Mouse (Mus musculus) E14TG2a.4 (cell line): ENCODE measurements around the gene Sema5a.

Source experiments
- H3K27me3 ChIP-seq: 2 replicates; pipeline ENCODE4 v1.6.1; 2014; ENCODE audit warnings: low read length, control low read depth; ENCODE audit not compliant: insufficient read depth
- H3K36me3 ChIP-seq: 2 replicates; pipeline ENCODE4 v1.6.1; 2014; ENCODE audit warnings: low read length, control low read depth; ENCODE audit not compliant: insufficient read depth
- H3K4me1 ChIP-seq: replicated peaks from 2 replicates; pipeline ENCODE4 v1.6.1; 2014; ENCODE audit warnings: low read depth, low read length, control low read depth
- H3K4me3 ChIP-seq: replicated peaks from 2 replicates; pipeline ENCODE4 v1.5.1; 2014; ENCODE audit warnings: mild to moderate bottlenecking, low read length
- H3K9me3 ChIP-seq: 2 replicates; pipeline ENCODE4 v1.6.1; 2014; ENCODE audit warnings: low read length, control low read depth
- CTCF ChIP-seq: conservative IDR thresholded peaks from 2 replicates; pipeline ENCODE4 v1.5.1; 2014; ENCODE audit warnings: low read length
- NANOG ChIP-seq: IDR thresholded peaks from 2 replicates; pipeline ENCODE4 v1.6.1; 2014; ENCODE audit warnings: borderline replicate concordance, low read length, mixed read lengths
- POU5F1 ChIP-seq: IDR thresholded peaks from 2 replicates; pipeline ENCODE4 v1.6.1; 2014; ENCODE audit warnings: low read length, borderline replicate concordance

Sema5a gene

GRCm38 (mm10) chr15:32324105-32324504 is 79.5 kb downstream of the Sema5a start:
- TF ChIP-seq NANOG = no peak
- no peak for TF ChIP-seq CTCF
- no peak for TF ChIP-seq POU5F1
- Histone ChIP-seq H3K4me3 (no peak overlapping the region), H3K9me3 (peaks cover 8% of the 10 kb centered on the region; the same call in 1 of the 2 replicates), H3K27me3 (no peaks in the 10 kb centered on the region), H3K4me1 (no peaks in the 10 kb centered on the region), H3K36me3 (no peaks in the 10 kb centered on the region)

- no peaks in the 10 kb centered on the region for H3K4me1 ChIP-seq
- no peak overlapping the region for H3K4me3 ChIP-seq
- no peaks in the 10 kb centered on the region for H3K36me3 ChIP-seq
- TF ChIP-seq NANOG = no peak
- TF ChIP-seq POU5F1 = no peak
- TF ChIP-seq CTCF = no peak
- H3K9me3 ChIP-seq = no peaks in the 10 kb centered on the region
- no peaks in the 10 kb centered on the region for H3K27me3 ChIP-seq
Observed at GRCm38 (mm10) chr15:32328370-32329004, 83.9 kb downstream of the Sema5a start.

DNA sequence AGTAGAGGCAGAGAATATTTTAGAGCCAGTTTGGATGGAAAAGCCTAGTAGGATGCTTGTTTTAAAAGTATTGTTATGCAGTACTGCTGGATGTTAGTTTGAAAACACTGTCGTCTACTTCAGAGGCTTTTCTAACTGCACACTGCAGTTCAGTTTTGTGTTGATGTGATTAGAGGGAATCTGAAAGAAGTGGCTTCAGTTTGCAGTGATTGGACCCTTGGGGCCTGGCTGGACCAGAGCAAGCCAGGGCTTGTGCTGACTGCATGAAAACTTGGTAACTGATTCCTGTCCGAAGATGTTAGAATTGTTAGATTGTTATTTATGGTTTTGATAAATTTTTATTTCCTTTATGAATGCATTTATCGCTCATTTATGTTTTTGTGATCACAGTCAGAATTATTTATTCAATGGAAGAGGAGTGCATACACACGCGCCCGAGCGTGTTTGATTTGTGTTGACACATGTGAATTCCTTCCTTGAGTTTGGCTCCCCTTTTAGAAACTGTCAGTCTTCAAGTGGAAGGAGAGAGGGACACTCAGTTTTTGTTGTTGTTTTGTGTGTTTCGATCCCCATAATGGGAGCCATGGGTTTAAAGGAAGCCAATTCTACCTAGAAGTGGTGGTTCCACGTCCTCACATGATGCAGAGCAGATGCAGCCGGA is 85.2 kb downstream of the Sema5a start:
- Histone ChIP-seq H3K4me3 (no peak overlapping the region), H3K36me3 (no peaks in the 10 kb centered on the region), H3K27me3 (no peaks in the 10 kb centered on the region), H3K9me3 (no peaks in the 10 kb centered on the region), H3K4me1 (no peaks in the 10 kb centered on the region)
- TF ChIP-seq CTCF (no peak), POU5F1 (no peak), NANOG (no peak)

DNA sequence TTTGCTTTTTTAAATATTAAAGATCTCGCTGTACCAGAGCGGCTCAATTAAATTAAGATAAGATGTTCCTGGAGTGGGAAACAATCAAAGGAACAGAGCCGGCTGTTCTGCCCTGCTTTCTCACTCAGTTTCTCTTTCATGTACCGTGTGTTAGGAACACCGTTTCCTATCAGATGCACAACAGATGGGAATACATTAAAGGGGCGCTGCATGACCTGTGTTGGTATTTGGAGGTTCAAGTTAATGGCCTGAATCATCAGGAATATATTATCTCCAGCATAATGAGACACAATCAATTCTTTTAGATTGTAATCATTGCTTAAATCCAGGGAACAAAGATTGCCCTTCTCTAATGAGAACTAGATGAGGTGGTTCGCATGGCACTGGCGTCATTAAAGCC is 85.8 kb downstream of the Sema5a start:
- H3K4me3 ChIP-seq = no peak overlapping the region
- TF ChIP-seq CTCF = no peak
- TF ChIP-seq NANOG = no peak
- TF ChIP-seq POU5F1 = no peak
- no peaks in the 10 kb centered on the region for H3K4me1 ChIP-seq

DNA sequence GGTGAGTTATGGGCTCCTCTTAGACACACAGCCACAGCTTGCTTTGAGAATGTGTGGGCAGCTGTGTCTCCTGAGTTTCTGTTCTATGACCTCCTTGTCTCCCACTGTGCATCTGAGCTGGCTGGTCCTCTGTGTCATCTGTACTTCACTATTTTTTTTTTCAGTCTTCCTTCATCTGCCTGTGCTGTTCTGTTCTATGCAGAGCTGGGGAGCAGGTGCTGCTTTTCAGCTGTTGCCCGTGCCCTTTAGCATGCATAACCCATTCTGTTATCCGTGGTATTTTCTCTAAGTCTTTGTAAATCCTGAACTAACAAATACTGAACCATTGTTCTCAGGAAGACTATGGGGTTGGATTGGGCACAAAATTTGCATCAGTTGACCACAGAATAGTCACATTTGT is 86.4 kb downstream of the Sema5a start:
- TF ChIP-seq CTCF (no peak), POU5F1 (no peak), NANOG (no peak)
- Histone ChIP-seq H3K4me1 (no peaks in the 10 kb centered on the region), H3K27me3 (no peaks in the 10 kb centered on the region), H3K9me3 (no peaks in the 10 kb centered on the region), H3K4me3 (no peak overlapping the region), H3K36me3 (no peaks in the 10 kb centered on the region)

More for the DNA sequence above, 85.8 kb downstream of the Sema5a start:
- Histone ChIP-seq H3K36me3 (no peaks in the 10 kb centered on the region), H3K27me3 (no peaks in the 10 kb centered on the region), H3K9me3 (no peaks in the 10 kb centered on the region)

- Histone ChIP-seq H3K27me3 (no peaks in the 10 kb centered on the region), H3K9me3 (no peaks in the 10 kb centered on the region), H3K36me3 (no peaks in the 10 kb centered on the region), H3K4me1 (no peaks in the 10 kb centered on the region), H3K4me3 (no peak overlapping the region)
- TF ChIP-seq CTCF = no peak
- TF ChIP-seq POU5F1 = no peak
- TF ChIP-seq NANOG = no peak
Observed at GRCm38 (mm10) chr15:32333456-32333855, 88.8 kb downstream of the Sema5a start.

- Histone ChIP-seq H3K9me3 (no peaks in the 10 kb centered on the region), H3K4me1 (no peaks in the 10 kb centered on the region), H3K36me3 (no peaks in the 10 kb centered on the region), H3K27me3 (no peaks in the 10 kb centered on the region), H3K4me3 (no peak overlapping the region)
- no peak for TF ChIP-seq NANOG
- TF ChIP-seq CTCF = no peak
- TF ChIP-seq POU5F1 = no peak
Observed at GRCm38 (mm10) chr15:32337810-32338209, 93.2 kb downstream of the Sema5a start.

DNA sequence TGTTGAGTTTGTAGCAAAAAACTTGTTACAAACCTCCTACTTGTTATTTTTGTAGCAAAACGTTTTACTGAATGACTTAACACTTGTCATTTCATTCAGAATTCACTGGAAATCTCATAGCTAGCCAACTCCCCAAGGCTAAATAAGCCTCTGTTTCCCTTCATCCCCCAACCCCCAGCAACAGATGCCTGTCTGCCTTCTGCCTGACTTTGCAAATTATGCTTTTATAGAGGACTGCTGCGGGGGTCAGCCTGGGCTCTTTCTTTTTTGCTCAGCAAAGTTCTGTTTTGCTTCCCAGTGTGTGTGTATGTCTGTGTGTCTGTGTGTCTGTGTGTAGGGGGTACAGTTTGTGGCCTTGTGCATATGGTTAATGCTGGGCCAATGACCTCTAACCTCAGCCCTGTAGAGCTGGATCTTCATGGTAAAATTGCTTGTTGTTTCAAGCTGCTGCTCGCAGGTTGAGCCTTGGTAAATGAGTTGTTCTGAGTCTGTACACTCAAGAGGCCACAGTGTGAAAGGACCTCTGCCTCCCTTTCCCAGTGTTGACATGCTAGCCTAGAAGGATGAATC is 94.2 kb downstream of the Sema5a start:
- Histone ChIP-seq H3K27me3 (no peaks in the 10 kb centered on the region), H3K4me3 (no peak overlapping the region), H3K4me1 (no peaks in the 10 kb centered on the region), H3K36me3 (no peaks in the 10 kb centered on the region), H3K9me3 (no peaks in the 10 kb centered on the region)
- TF ChIP-seq CTCF (no peak), NANOG (no peak), POU5F1 (no peak)

GRCm38 (mm10) chr15:32339426-32339825 is 94.8 kb downstream of the Sema5a start:
- no peak overlapping the region for H3K4me3 ChIP-seq
- H3K27me3 ChIP-seq = no peaks in the 10 kb centered on the region
- TF ChIP-seq NANOG (no peak), POU5F1 (no peak), CTCF (no peak)
- no peaks in the 10 kb centered on the region for H3K4me1 ChIP-seq
- no peaks in the 10 kb centered on the region for H3K36me3 ChIP-seq
- H3K9me3 ChIP-seq = no peaks in the 10 kb centered on the region
